Mouse (Mus musculus): ENCODE data around the gene Lhfp. TPM values are rescaled to one million over a fixed set of nuclear protein-coding genes. Genes with fewer than 3 reads are reported as not detected.

Gene Lhfp
- polyA plus RNA-seq, 1 experiment from 2014 or later, result 0.24 TPM

GRCm38 (mm10) chr3:53195666-53196107, 154.4 kb downstream of the Lhfp start:
- 88% methylated on average over 8 of the region's 8 CpGs for WGBS (ENCODE audit: missing documents)
- Histone ChIP-seq H3K36me3 (ENCODE audit: inconsistent target) (no peaks in the 10 kb centered on the region), H3K79me2 (ENCODE audit: inconsistent target) (no peaks in the 10 kb centered on the region), H3K4me3 (ENCODE audit: inconsistent target) (no peak overlapping the region), H3K27ac (no peak overlapping the region)

- Histone ChIP-seq H3K27ac (no peak overlapping the region), H3K36me3 (ENCODE audit: inconsistent target) (no peaks in the 10 kb centered on the region), H3K79me2 (ENCODE audit: inconsistent target) (no peaks in the 10 kb centered on the region), H3K4me3 (ENCODE audit: inconsistent target) (no peak overlapping the region)
- 91% methylated on average over 8 of the region's 8 CpGs for WGBS (ENCODE audit: missing documents)
Measured at GRCm38 (mm10) chr3:53200175-53200574, 158.8 kb downstream of the Lhfp start.

GRCm38 (mm10) chr3:53200853-53201252, 159.5 kb downstream of the Lhfp start:
- Histone ChIP-seq H3K4me3 (ENCODE audit: inconsistent target) (no peak overlapping the region), H3K36me3 (ENCODE audit: inconsistent target) (no peaks in the 10 kb centered on the region), H3K79me2 (ENCODE audit: inconsistent target) (no peaks in the 10 kb centered on the region), H3K27ac (no peak overlapping the region)
- WGBS (ENCODE audit: missing documents), result 83% methylated on average over 10 of the region's 10 CpGs

- no peaks in the 10 kb centered on the region for H3K79me2 ChIP-seq (ENCODE audit: inconsistent target)
- no peak overlapping the region for H3K27ac ChIP-seq
- no peaks in the 10 kb centered on the region for H3K36me3 ChIP-seq (ENCODE audit: inconsistent target)
- 87% methylated on average over 10 of the region's 10 CpGs for WGBS (ENCODE audit: missing documents)
- H3K4me3 ChIP-seq (ENCODE audit: inconsistent target), result no peak overlapping the region
Measured at GRCm38 (mm10) chr3:53201670-53202069, 160.3 kb downstream of the Lhfp start.

- H3K27ac ChIP-seq, result no peak overlapping the region
- no peak overlapping the region for H3K4me3 ChIP-seq (ENCODE audit: inconsistent target)
- no peaks in the 10 kb centered on the region for H3K79me2 ChIP-seq (ENCODE audit: inconsistent target)
- 81% methylated on average over 6 of the region's 6 CpGs for WGBS (ENCODE audit: missing documents)
- no peaks in the 10 kb centered on the region for H3K36me3 ChIP-seq (ENCODE audit: inconsistent target)
Measured at GRCm38 (mm10) chr3:53202184-53202583, 160.9 kb downstream of the Lhfp start.

- Histone ChIP-seq H3K4me3 (ENCODE audit: inconsistent target) (no peak overlapping the region), H3K27ac (no peak overlapping the region), H3K36me3 (ENCODE audit: inconsistent target) (no peaks in the 10 kb centered on the region), H3K79me2 (ENCODE audit: inconsistent target) (no peaks in the 10 kb centered on the region)
- 29% methylated on average over 3 of the region's 3 CpGs for WGBS (ENCODE audit: missing documents)
Measured at GRCm38 (mm10) chr3:53202698-53203097, 161.4 kb downstream of the Lhfp start.

- 87% methylated on average over 5 of the region's 5 CpGs for WGBS (ENCODE audit: missing documents)
- H3K79me2 ChIP-seq (ENCODE audit: inconsistent target), result no peaks in the 10 kb centered on the region
- H3K4me3 ChIP-seq (ENCODE audit: inconsistent target), result no peak overlapping the region
- no peaks in the 10 kb centered on the region for H3K36me3 ChIP-seq (ENCODE audit: inconsistent target)
- no peak overlapping the region for H3K27ac ChIP-seq
Measured at GRCm38 (mm10) chr3:53203656-53204055, 162.3 kb downstream of the Lhfp start.

- Histone ChIP-seq H3K27ac (no peak overlapping the region), H3K79me2 (ENCODE audit: inconsistent target) (no peaks in the 10 kb centered on the region), H3K4me3 (ENCODE audit: inconsistent target) (no peak overlapping the region), H3K36me3 (ENCODE audit: inconsistent target) (no peaks in the 10 kb centered on the region)
- 94% methylated on average over 7 of the region's 7 CpGs for WGBS (ENCODE audit: missing documents)
Measured at GRCm38 (mm10) chr3:53204348-53204984, 163.1 kb downstream of the Lhfp start.

- Histone ChIP-seq H3K27ac (no peak overlapping the region), H3K4me3 (ENCODE audit: inconsistent target) (no peak overlapping the region), H3K36me3 (ENCODE audit: inconsistent target) (no peaks in the 10 kb centered on the region), H3K79me2 (ENCODE audit: inconsistent target) (no peaks in the 10 kb centered on the region)
- 90% methylated on average over 1 of the region's 1 CpGs for WGBS (ENCODE audit: missing documents)
Measured at GRCm38 (mm10) chr3:53204985-53205365, 163.6 kb downstream of the Lhfp start.

GRCm38 (mm10) chr3:53205706-53206105, 164.4 kb downstream of the Lhfp start:
- 82% methylated on average over 2 of the region's 3 CpGs for WGBS (ENCODE audit: missing documents)
- Histone ChIP-seq H3K79me2 (ENCODE audit: inconsistent target) (no peaks in the 10 kb centered on the region), H3K27ac (no peak overlapping the region), H3K4me3 (ENCODE audit: inconsistent target) (no peak overlapping the region), H3K36me3 (ENCODE audit: inconsistent target) (no peaks in the 10 kb centered on the region)

- Histone ChIP-seq H3K79me2 (ENCODE audit: inconsistent target) (no peaks in the 10 kb centered on the region), H3K4me3 (ENCODE audit: inconsistent target) (no peak overlapping the region), H3K27ac (no peak overlapping the region), H3K36me3 (ENCODE audit: inconsistent target) (no peaks in the 10 kb centered on the region)
- WGBS (ENCODE audit: missing documents), result 62% methylated on average over 11 of the region's 11 CpGs
Measured at GRCm38 (mm10) chr3:53206509-53207224, 165.3 kb downstream of the Lhfp start.

GRCm38 (mm10) chr3:53207225-53207528, 165.8 kb downstream of the Lhfp start:
- Histone ChIP-seq H3K36me3 (ENCODE audit: inconsistent target) (no peaks in the 10 kb centered on the region), H3K79me2 (ENCODE audit: inconsistent target) (no peaks in the 10 kb centered on the region), H3K4me3 (ENCODE audit: inconsistent target) (no peak overlapping the region), H3K27ac (no peak overlapping the region)
- WGBS (ENCODE audit: missing documents), result 74% methylated on average over 4 of the region's 4 CpGs

GRCm38 (mm10) chr3:53210691-53211526, 169.6 kb downstream of the Lhfp start:
- Histone ChIP-seq H3K36me3 (ENCODE audit: inconsistent target) (no peaks in the 10 kb centered on the region), H3K4me3 (ENCODE audit: inconsistent target) (no peak overlapping the region), H3K27ac (no peak overlapping the region), H3K79me2 (ENCODE audit: inconsistent target) (no peaks in the 10 kb centered on the region)
- WGBS (ENCODE audit: missing documents), result 86% methylated on average over 10 of the region's 10 CpGs

- Histone ChIP-seq H3K79me2 (ENCODE audit: inconsistent target) (no peaks in the 10 kb centered on the region), H3K27ac (no peak overlapping the region), H3K36me3 (ENCODE audit: inconsistent target) (no peaks in the 10 kb centered on the region), H3K4me3 (ENCODE audit: inconsistent target) (no peak overlapping the region)
- 96% methylated on average over 2 of the region's 2 CpGs for WGBS (ENCODE audit: missing documents)
Measured at GRCm38 (mm10) chr3:53212599-53212998, 171.3 kb downstream of the Lhfp start.

GRCm38 (mm10) chr3:53213346-53213745, 172.0 kb downstream of the Lhfp start:
- no peaks in the 10 kb centered on the region for H3K79me2 ChIP-seq (ENCODE audit: inconsistent target)
- H3K36me3 ChIP-seq (ENCODE audit: inconsistent target), result no peaks in the 10 kb centered on the region
- H3K27ac ChIP-seq, result no peak overlapping the region
- no peak overlapping the region for H3K4me3 ChIP-seq (ENCODE audit: inconsistent target)
- WGBS (ENCODE audit: missing documents), result 88% methylated on average over 3 of the region's 3 CpGs
